Mouse (Mus musculus): ENCODE measurements around the gene Ulk4.

DNA sequence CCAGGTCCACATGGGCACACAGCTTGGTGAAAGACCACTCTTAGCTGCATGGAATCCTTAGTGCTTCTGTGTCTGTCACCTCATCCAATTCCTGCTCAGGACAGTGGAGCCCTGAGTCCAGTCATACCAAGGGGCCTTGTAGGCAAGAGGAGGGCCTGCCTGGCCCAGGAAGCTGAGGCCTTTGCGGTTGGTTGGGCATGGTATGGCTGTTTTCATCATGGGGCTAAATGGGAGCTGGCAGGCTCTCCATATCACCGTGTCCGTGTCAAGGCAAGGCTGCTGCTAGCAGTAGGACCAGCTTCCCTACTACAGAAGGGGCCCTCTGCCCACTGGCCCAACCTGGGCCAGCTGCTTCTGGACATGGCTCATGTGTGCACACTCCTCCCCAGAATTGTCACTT lies 313.3 kb downstream of the Ulk4 start:
- TF ChIP-seq CTCF (IDR thresholded peaks at IDR 0.05; ENCODE audit: insufficient read depth, low read length): no peak
- TF ChIP-seq POLR2A (IDR thresholded peaks at IDR 0.05; ENCODE audit: borderline replicate concordance, extremely low read depth, low read depth, low read length): no peak

Measured in lung, adult 2 months (tissue).